Mouse (Mus musculus): ENCODE data around the gene Lmod2.

GRCm38 (mm10) chr6:24627586-24628030 is 30.0 kb downstream of the Lmod2 start:
- TF ChIP-seq EP300 (IDR thresholded peaks at IDR 0.05; ENCODE audit: insufficient read depth, low read depth, low read length) (0 out of 2 replicates have a peak, but pooled peaks have one; percentile 26), CTCF (IDR thresholded peaks at IDR 0.05) (peak; percentile 89), POLR2A (IDR thresholded peaks at IDR 0.05; ENCODE audit: insufficient read depth, low read depth, low read length) (no peak)
